Mouse (Mus musculus) ES-E14 (cell line): Measurements from ENCODE around the gene Spata5.

Experiments
- MAFK ChIP-seq: IDR thresholded peaks from 2 replicates; pipeline ENCODE4 v1.6.1; 2014; ENCODE audit warnings: mild to moderate bottlenecking, low read depth, low read length, inconsistent platforms; ENCODE audit not compliant: insufficient read depth
- ZC3H11A ChIP-seq: IDR thresholded peaks from 2 replicates; pipeline ENCODE4 v1.6.1; 2012; ENCODE audit warnings: low read depth, mild to moderate bottlenecking, inconsistent platforms, low read length, borderline replicate concordance
- ZNF384 ChIP-seq: IDR thresholded peaks from 2 replicates; pipeline ENCODE4 v1.6.1; 2012; ENCODE audit warnings: low read depth, low read length, inconsistent platforms

GRCm38 (mm10) chr3:37566097-37566496 is 146.4 kb downstream of the Spata5 start:
- TF ChIP-seq MAFK (no peak), ZC3H11A (no peak), ZNF384 (no peak)
